Mouse (Mus musculus): ENCODE data around the gene 1810009A15Rik. TPM values are rescaled to one million over a fixed set of nuclear protein-coding genes. Genes with fewer than 3 reads are reported as not detected.
"Not testable (repeated sequence)": the region's sequence is repeated elsewhere in the genome, so short reads cannot be mapped to it uniquely, and the experiment has no call there.

The 1810009A15Rik gene
- polyA plus RNA-seq, 1 experiment from 2014 or later, result 69.6 TPM

DNA sequence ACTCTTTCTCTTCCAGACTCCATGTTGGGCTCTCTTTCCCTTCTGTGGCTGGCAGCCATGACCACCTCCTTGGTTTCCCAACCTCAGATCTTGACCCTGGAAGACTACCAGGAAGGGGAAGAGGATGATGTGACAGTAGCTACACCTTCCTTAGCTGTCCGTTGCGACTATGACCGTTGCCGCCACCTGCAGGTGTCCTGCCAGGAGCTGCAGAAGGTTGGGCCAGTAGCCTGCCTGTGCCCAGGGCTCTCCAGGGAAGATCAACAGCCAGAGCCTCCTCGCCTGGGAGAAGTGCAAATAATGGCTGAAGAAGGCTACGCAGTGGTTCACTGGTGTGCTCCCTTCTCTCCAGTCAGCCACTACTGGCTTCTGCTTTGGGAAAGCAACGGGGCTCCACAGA lies 37.0 kb upstream of the 1810009A15Rik start:
- TF ChIP-seq CTCF (IDR thresholded peaks at IDR 0.05), result no peak
- POLR2A ChIA-PET, result no interaction called here
- CTCF ChIA-PET, result interaction anchor here (0.9 to 1.9 kb wide), 3 partner anchors 9 to 258 kb away, joined by 3 to 7 read pairs (median 4); no protein-coding TSS in a partner anchor
- no peaks in the 10 kb centered on the region for H3K27me3 ChIP-seq
- in situ Hi-C loops (cut with MboI; ENCODE audit: low pct_unique_long_range_greater_than_20kb), result loop anchor here (25.0 kb wide), 1 partner anchor 586 kb away; no protein-coding TSS in a partner anchor
- no peak for ATAC-seq
- no peak for DNase-seq (ENCODE audit: low read depth, low spot score)

DNA sequence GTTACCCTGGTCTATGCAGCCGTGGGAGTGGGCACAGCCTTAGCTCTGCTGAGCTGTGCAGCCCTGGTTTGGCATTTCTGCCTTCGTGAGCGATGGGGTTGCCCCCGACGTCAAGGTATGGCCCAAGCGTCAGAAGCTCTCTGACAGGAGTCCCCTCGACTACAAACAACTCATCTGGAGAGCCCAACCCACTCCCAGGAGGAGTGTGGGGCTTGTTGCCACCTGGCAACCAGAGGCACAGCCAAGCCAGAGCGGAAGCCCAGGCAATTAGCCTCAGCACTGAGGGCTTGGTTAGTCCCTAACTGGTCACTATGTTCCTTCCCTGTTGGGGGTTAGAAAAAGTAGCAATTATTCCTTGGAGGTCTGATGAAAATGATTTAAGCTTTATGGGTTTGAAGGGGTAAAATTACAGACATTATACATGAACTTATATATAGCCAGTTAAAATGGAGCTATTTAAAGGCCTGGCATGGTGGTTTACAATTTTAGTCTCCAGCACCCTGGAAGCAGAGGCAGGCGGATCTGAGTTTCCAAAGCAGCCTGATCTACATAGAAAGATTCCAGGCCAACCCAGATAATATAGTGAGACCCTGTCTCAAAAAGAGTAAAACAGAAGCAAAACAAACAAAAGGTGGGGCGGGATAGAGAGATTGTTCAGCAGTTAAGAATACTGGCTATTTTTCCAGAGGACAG lies 36.3 kb upstream of the 1810009A15Rik start:
- H3K27me3 ChIP-seq, result no peaks in the 10 kb centered on the region
- no peak for DNase-seq (ENCODE audit: low read depth, low spot score)
- no peak for TF ChIP-seq CTCF (IDR thresholded peaks at IDR 0.05)
- in situ Hi-C loops (cut with MboI; ENCODE audit: low pct_unique_long_range_greater_than_20kb), result loop anchor here (25.0 kb wide), 1 partner anchor 585 kb away; no protein-coding TSS in a partner anchor
- ChIA-PET CTCF (interaction anchor here (0.9 to 3.0 kb wide), 4 partner anchors 7 to 257 kb away, joined by 3 to 13 read pairs (median 6); no protein-coding TSS in a partner anchor), POLR2A (interaction anchor here (1.1 kb wide), 1 partner anchor 19 kb away, joined by 3 read pairs; the partner anchor contains the start of gene Ubxn1)
- no peak for ATAC-seq

DNA sequence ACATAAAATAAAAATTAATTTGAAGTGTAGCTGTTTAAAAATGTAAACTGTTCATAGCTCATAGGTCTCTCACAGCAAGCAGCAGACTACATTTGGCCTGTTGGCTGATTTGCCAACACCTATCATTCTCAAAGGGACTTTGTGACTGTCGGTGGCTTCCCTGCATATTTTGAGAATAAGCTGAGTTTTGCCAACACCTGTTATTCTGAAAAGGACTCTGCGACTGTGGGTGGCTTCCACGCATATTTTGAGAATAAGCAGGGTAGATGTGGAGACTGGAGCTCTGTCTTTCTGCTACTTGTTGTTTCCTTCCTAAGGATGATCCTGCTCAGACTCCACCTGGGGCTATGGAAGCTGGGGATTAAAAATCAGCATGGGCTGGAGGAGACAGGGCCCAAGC lies 35.5 kb upstream of the 1810009A15Rik start:
- no peak for TF ChIP-seq CTCF (IDR thresholded peaks at IDR 0.05)
- in situ Hi-C loops (cut with MboI; ENCODE audit: low pct_unique_long_range_greater_than_20kb), result loop anchor here (25.0 kb wide), 1 partner anchor 584 kb away; no protein-coding TSS in a partner anchor
- H3K27me3 ChIP-seq, result no peaks in the 10 kb centered on the region
- ATAC-seq, result no peak
- CTCF ChIA-PET, result interaction anchor here (1.7 to 3.0 kb wide), 3 partner anchors 8 to 257 kb away, joined by 3 to 13 read pairs (median 7); no protein-coding TSS in a partner anchor
- no peak for DNase-seq (ENCODE audit: low read depth, low spot score)
- POLR2A ChIA-PET, result interaction anchor here (0.5 to 1.1 kb wide), 2 partner anchors 18 to 93 kb away, joined by 3 read pairs; partner anchors contain the start of gene Ubxn1

DNA sequence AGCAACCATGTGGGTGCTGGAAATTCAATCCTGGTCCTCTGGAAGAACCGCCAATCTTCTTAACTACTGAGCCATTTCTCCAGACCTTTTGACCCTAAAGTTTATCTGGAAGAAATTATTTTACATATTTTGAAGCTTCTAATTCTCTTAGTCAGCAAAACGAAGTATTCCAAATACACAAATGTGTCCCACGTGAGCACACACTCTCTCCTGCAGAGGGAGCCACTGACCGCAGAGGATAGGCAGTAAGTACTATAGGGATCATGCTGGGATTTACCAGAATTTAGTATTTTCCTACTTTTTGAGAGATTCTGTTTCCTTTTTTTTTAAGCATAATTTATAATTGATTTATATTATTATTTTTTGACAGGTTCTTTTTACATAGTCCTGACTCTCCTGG lies 31.0 kb upstream of the 1810009A15Rik start:
- CTCF ChIA-PET, result interaction anchor here (2.0 kb wide), 1 partner anchor 252 kb away, joined by 11 read pairs; no protein-coding TSS in a partner anchor

DNA sequence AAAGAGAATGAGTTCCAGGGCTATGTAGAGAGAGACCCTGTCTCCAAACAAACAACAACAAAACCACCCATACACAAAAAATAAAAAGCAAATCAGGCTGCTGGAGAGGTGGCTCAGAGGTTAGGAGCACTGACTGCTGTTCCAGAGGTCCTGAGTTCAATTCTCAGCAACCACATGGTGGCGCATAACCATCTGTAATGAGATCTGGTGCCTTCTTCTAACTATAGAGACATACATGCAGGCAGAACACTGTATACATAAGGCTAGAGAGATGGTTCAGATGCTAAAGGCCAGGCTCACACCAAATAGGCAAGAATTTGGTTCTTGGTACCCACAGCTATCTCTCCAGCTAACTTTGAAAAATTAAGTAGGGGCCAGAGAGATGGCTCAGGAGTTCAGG lies 29.6 kb upstream of the 1810009A15Rik start:
- CTCF ChIA-PET, result interaction anchor here (0.9 to 2.0 kb wide), 8 partner anchors 14 to 254 kb away, joined by 3 to 11 read pairs (median 4); no protein-coding TSS in a partner anchor
- POLR2A ChIA-PET, result interaction anchor here (0.9 kb wide), 1 partner anchor 9 kb away, joined by 3 read pairs; the partner anchor contains the start of gene Lrrn4cl
- ATAC-seq (no peak), DNase-seq (ENCODE audit: low read depth, low spot score) (no peak)
- TF ChIP-seq CTCF (IDR thresholded peaks at IDR 0.05), result peak; percentile 71
- in situ Hi-C loops (cut with MboI; ENCODE audit: low pct_unique_long_range_greater_than_20kb), result loop anchor here (25.0 kb wide), 1 partner anchor 578 kb away; no protein-coding TSS in a partner anchor
- no peaks in the 10 kb centered on the region for H3K27me3 ChIP-seq

More for the DNA sequence above, 31.0 kb upstream of the 1810009A15Rik start:
- ATAC-seq (no peak), DNase-seq (ENCODE audit: low read depth, low spot score) (no peak)
- POLR2A ChIA-PET, result no interaction called here
- in situ Hi-C loops (cut with MboI; ENCODE audit: low pct_unique_long_range_greater_than_20kb), result loop anchor here (25.0 kb wide), 1 partner anchor 580 kb away; no protein-coding TSS in a partner anchor
- H3K27me3 ChIP-seq, result no peaks in the 10 kb centered on the region
- TF ChIP-seq CTCF (IDR thresholded peaks at IDR 0.05), result peak; percentile 71

DNA sequence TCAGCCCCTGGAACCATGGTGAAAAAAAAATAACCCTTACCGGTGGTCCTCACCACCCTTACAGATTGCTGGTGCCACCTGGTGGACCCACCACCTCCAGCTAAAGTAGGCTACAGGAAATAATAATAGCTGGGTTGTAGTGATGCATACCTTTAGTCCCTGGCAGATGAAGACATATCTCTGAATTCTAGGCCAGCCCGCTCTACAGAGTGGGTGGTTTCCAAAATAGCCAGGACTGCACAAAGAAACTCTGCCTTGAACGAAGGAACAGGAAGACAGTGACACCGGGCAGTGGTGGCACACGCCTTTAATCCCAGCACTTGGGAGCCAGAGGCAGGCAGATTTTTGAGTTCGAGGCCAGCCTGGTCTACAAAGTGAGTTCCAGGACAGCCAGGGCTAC lies 24.4 kb upstream of the 1810009A15Rik start:
- no peak for ATAC-seq
- ChIA-PET POLR2A (interaction anchor here (0.6 kb wide), 1 partner anchor 28 kb away, joined by 3 read pairs; the partner anchor contains the start of gene Ints5), CTCF (no interaction called here)
- no peak for TF ChIP-seq CTCF (IDR thresholded peaks at IDR 0.05)
- no peaks in the 10 kb centered on the region for H3K27me3 ChIP-seq
- DNase-seq (ENCODE audit: low read depth, low spot score), result no peak
- in situ Hi-C loops (cut with MboI; ENCODE audit: low pct_unique_long_range_greater_than_20kb), result loop anchor here (25.0 kb wide), 1 partner anchor 573 kb away; no protein-coding TSS in a partner anchor

DNA sequence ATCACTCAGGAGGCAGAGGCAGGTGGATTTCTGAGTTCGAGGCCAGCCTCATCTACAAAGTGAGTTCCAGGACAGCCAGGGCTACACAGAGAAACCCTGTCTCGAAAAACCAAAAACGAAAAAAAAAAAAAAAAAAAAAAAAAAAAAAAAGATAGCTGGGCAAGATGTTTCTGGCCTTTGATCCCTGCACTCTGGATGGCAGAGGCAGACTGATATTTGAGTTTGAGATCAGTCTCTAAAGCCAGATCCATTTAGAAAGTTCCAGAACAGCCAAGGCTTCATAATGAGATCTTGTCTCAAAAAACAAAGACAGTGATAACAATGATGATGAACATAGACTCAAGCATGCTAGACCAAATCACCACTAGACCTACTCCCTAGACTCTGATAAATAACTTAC lies 18.3 kb upstream of the 1810009A15Rik start:
- DNase-seq (ENCODE audit: low read depth, low spot score), result not testable (repeated sequence)
- POLR2A ChIA-PET, result interaction anchor here (0.6 kb wide), 1 partner anchor 8 kb away, joined by 7 read pairs; no protein-coding TSS in a partner anchor

DNA sequence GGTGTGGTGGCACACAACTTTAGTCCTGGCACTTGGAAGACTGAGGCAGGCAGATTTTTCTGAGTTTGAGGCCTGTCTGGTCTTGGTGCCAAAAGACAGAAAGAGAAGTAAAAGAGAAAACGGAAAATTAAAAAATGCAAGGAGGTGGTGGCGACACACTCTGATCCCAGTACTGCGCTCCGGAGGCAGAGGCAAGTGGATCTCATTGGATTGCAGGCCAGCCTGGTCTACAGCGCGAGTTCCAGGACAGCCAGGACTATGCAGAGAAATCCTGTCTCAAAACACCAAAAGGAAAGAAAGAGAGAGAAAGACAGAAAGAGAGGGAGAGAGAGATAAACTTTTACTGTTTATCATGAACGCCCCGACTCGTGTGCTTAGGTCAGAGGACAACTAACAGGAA lies 17.8 kb upstream of the 1810009A15Rik start:
- TF ChIP-seq CTCF (IDR thresholded peaks at IDR 0.05), result no peak
- no peak for DNase-seq (ENCODE audit: low read depth, low spot score)
- no peak for ATAC-seq
- H3K27me3 ChIP-seq, result no peaks in the 10 kb centered on the region
- in situ Hi-C loops (cut with MboI; ENCODE audit: low pct_unique_long_range_greater_than_20kb), result loop anchor here (25.0 kb wide), 1 partner anchor 566 kb away; no protein-coding TSS in a partner anchor
- POLR2A ChIA-PET, result interaction anchor here (0.7 to 1.7 kb wide), 4 partner anchors 9 to 18 kb away, joined by 3 to 7 read pairs (median 3); partner anchors contain the start of genes 1810009A15Rik and Gm49416
- CTCF ChIA-PET, result no interaction called here

More for the DNA sequence above, 18.3 kb upstream of the 1810009A15Rik start:
- ATAC-seq, CTCF ChIA-PET, H3K27me3 ChIP-seq: not testable (repeated sequence)
- in situ Hi-C loops (cut with MboI; ENCODE audit: low pct_unique_long_range_greater_than_20kb), result loop anchor here (25.0 kb wide), 1 partner anchor 567 kb away; no protein-coding TSS in a partner anchor

DNA sequence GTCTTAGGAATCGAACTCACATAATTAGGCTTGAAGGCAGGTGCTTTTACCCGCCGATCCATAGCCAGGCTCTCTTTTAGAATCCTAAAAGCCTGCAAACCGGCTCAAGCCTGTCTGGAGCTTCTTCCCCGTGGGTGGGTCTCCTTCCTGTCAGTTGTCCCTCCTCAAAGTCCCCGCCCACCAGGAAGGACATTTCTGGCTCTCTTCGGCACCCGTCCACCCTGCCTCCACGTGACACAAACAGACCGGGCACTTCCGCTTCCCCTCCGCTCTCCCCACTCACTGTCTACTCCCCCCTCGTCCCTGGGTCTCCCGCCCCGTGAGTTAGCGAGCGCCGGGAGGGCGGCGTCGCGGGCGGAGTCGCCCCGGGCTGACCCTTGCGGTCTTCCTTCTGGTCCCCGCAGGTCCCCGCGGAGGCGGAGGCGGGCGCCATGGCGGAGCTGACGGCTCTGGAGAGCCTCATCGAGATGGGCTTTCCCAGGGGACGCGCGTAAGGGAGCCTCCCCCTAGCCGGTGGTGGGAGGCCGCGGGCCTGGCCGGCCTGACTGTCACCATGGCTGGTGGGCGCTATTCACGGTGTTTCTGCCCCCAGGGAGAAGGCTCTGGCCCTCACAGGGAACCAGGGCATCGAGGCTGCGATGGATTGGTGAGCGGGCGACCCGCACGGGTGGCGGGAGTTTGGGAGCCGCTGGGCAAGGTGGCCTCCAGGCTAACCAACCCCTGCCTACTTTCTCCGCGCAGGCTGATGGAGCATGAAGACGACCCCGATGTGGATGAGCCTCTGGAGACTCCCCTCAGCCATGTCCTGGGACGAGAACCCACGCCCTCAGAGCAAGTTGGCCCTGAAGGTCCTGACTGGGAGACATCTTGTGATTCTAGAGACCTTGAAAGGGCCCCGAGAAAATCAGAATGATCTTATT lies 17.1 kb upstream of the 1810009A15Rik start, which contains the start of gene Ubxn1:
Ubxn1 (plus strand) TSS at position 230 of the 920 bp plus-strand sequence.
- ChIA-PET POLR2A (interaction anchor here (0.7 to 1.7 kb wide), 4 partner anchors 9 to 19 kb away, joined by 3 to 7 read pairs (median 3); partner anchors contain the start of genes 1810009A15Rik and Gm49416), CTCF (no interaction called here)
- ATAC-seq (peak; percentile 89), DNase-seq (ENCODE audit: low read depth, low spot score) (peak; percentile 84)
- no peak for TF ChIP-seq CTCF (IDR thresholded peaks at IDR 0.05)
- in situ Hi-C loops (cut with MboI; ENCODE audit: low pct_unique_long_range_greater_than_20kb), result loop anchor here (25.0 kb wide), 1 partner anchor 566 kb away; no protein-coding TSS in a partner anchor
- no peaks in the 10 kb centered on the region for H3K27me3 ChIP-seq
